Mouse (Mus musculus): ENCODE results near the gene Nrsn2. TPM values are rescaled to one million over a fixed set of nuclear protein-coding genes. Genes with fewer than 3 reads are reported as not detected.

The Nrsn2 gene
- polyA plus RNA-seq, 1 experiment from 2014 or later, result 28.1 TPM

- H3K27ac ChIP-seq, result no peak overlapping the region
- no peaks in the 10 kb centered on the region for H3K9me3 ChIP-seq
- no peaks in the 10 kb centered on the region; the same call in 1 of the 2 replicates for H3K27me3 ChIP-seq
- no peaks in the 10 kb centered on the region for H3K36me3 ChIP-seq
- ATAC-seq (ENCODE audit: low FRiP score), result no peak
- no peak overlapping the region for H3K4me2 ChIP-seq
- peaks cover 4% of the 10 kb centered on the region; the same call in 1 of the 2 replicates for H3K4me1 ChIP-seq (replicated peaks)
- WGBS, result 86% methylated on average over 1 of the region's 1 CpGs
- H3K4me3 ChIP-seq, result no peak overlapping the region
- no peak overlapping the region for H3K9ac ChIP-seq
Observed at GRCm38 (mm10) chr2:152336856-152337255, 39.6 kb downstream of the Nrsn2 start.

GRCm38 (mm10) chr2:152335289-152335820 is 41.1 kb downstream of the Nrsn2 start:
- ATAC-seq (ENCODE audit: low FRiP score), result no peak
- H3K4me3 ChIP-seq, result no peak overlapping the region
- no peaks in the 10 kb centered on the region for H3K9me3 ChIP-seq
- H3K27ac ChIP-seq, result no peak overlapping the region
- H3K4me1 ChIP-seq (replicated peaks), result peaks cover 19% of the 10 kb centered on the region
- H3K9ac ChIP-seq, result no peak overlapping the region
- no peaks in the 10 kb centered on the region; the same call in 1 of the 2 replicates for H3K27me3 ChIP-seq
- no peaks in the 10 kb centered on the region for H3K36me3 ChIP-seq
- H3K4me2 ChIP-seq, result no peak overlapping the region
- WGBS, result 50% methylated on average over 11 of the region's 11 CpGs

GRCm38 (mm10) chr2:152333345-152334006 is 43.0 kb downstream of the Nrsn2 start:
- no peak overlapping the region for H3K4me3 ChIP-seq
- peaks cover 14% of the 10 kb centered on the region for H3K36me3 ChIP-seq
- no peaks in the 10 kb centered on the region for H3K9me3 ChIP-seq
- H3K4me2 ChIP-seq, result no peak overlapping the region
- peaks cover 30% of the 10 kb centered on the region for H3K4me1 ChIP-seq (replicated peaks)
- no peak overlapping the region for H3K9ac ChIP-seq
- H3K27me3 ChIP-seq, result no peaks in the 10 kb centered on the region; the same call in 1 of the 2 replicates
- ATAC-seq (ENCODE audit: low FRiP score), result no peak
- no peak overlapping the region for H3K27ac ChIP-seq
- 75% methylated on average over 4 of the region's 4 CpGs for WGBS

- no peaks in the 10 kb centered on the region for H3K9me3 ChIP-seq
- ATAC-seq (ENCODE audit: low FRiP score), result peak; percentile 95
- H3K36me3 ChIP-seq, result peaks cover 25% of the 10 kb centered on the region
- peak within 1 kb of the TSS; percentile 86 for H3K27ac ChIP-seq
- H3K4me1 ChIP-seq (replicated peaks), result peaks cover 33% of the 10 kb centered on the region
- under 1% methylated on average over 53 of the region's 54 CpGs for WGBS
- peak within 1 kb of the TSS; percentile 86 for H3K4me3 ChIP-seq
- H3K4me2 ChIP-seq, result peak within 1 kb of the TSS; percentile 90
- no peaks in the 10 kb centered on the region; the same call in 1 of the 2 replicates for H3K27me3 ChIP-seq
- peak within 1 kb of the TSS; percentile 93 for H3K9ac ChIP-seq
Observed at GRCm38 (mm10) chr2:152332101-152332825, 44.2 kb downstream of the Nrsn2 start, which contains the start of gene Rbck1. Rbck1 (minus strand) TSS chr2:152332653.

GRCm38 (mm10) chr2:152330858-152331423 is 45.5 kb downstream of the Nrsn2 start:
- Histone ChIP-seq H3K9ac (peak overlapping the region; percentile 93), H3K36me3 (peaks cover 38% of the 10 kb centered on the region), H3K27ac (no peak overlapping the region), H3K4me2 (peak overlapping the region; percentile 90), H3K4me1 (replicated peaks) (peaks cover 33% of the 10 kb centered on the region), H3K27me3 (no peaks in the 10 kb centered on the region), H3K4me3 (peak overlapping the region; percentile 86), H3K9me3 (no peaks in the 10 kb centered on the region)
- no peak for ATAC-seq (ENCODE audit: low FRiP score)
- 77% methylated on average over 7 of the region's 7 CpGs for WGBS

- H3K4me1 ChIP-seq (replicated peaks), result peaks cover 33% of the 10 kb centered on the region
- peaks cover 68% of the 10 kb centered on the region for H3K36me3 ChIP-seq
- H3K9me3 ChIP-seq, result no peaks in the 10 kb centered on the region
- no peak overlapping the region for H3K4me3 ChIP-seq
- no peak overlapping the region for H3K4me2 ChIP-seq
- no peak overlapping the region for H3K27ac ChIP-seq
- ATAC-seq (ENCODE audit: low FRiP score), result no peak
- no peaks in the 10 kb centered on the region for H3K27me3 ChIP-seq
- H3K9ac ChIP-seq, result no peak overlapping the region
- WGBS, result 86% methylated on average over 5 of the region's 5 CpGs
Observed at GRCm38 (mm10) chr2:152327980-152328379, 48.5 kb downstream of the Nrsn2 start.

- no peak overlapping the region for H3K4me2 ChIP-seq
- 86% methylated on average over 8 of the region's 8 CpGs for WGBS
- H3K27ac ChIP-seq, result no peak overlapping the region
- H3K36me3 ChIP-seq, result peaks cover 81% of the 10 kb centered on the region
- ATAC-seq (ENCODE audit: low FRiP score), result no peak
- H3K4me1 ChIP-seq (replicated peaks), result peaks cover 27% of the 10 kb centered on the region
- no peak overlapping the region for H3K4me3 ChIP-seq
- no peak overlapping the region for H3K9ac ChIP-seq
- no peaks in the 10 kb centered on the region for H3K9me3 ChIP-seq
- no peaks in the 10 kb centered on the region for H3K27me3 ChIP-seq
Observed at GRCm38 (mm10) chr2:152326654-152327053, 49.8 kb downstream of the Nrsn2 start.

GRCm38 (mm10) chr2:152326157-152326556 is 50.3 kb downstream of the Nrsn2 start:
- Histone ChIP-seq H3K4me3 (no peak overlapping the region), H3K4me1 (replicated peaks) (peaks cover 22% of the 10 kb centered on the region), H3K36me3 (peaks cover 86% of the 10 kb centered on the region), H3K4me2 (no peak overlapping the region), H3K9me3 (no peaks in the 10 kb centered on the region), H3K9ac (no peak overlapping the region), H3K27me3 (no peaks in the 10 kb centered on the region), H3K27ac (no peak overlapping the region)
- WGBS, result 94% methylated on average over 13 of the region's 13 CpGs
- no peak for ATAC-seq (ENCODE audit: low FRiP score)

- Histone ChIP-seq H3K27ac (no peak overlapping the region), H3K36me3 (peaks cover 96% of the 10 kb centered on the region), H3K9me3 (no peaks in the 10 kb centered on the region), H3K9ac (no peak overlapping the region), H3K27me3 (no peaks in the 10 kb centered on the region), H3K4me1 (replicated peaks) (peaks cover 9% of the 10 kb centered on the region), H3K4me2 (no peak overlapping the region), H3K4me3 (no peak overlapping the region)
- no peak for ATAC-seq (ENCODE audit: low FRiP score)
- WGBS, result 97% methylated on average over 3 of the region's 3 CpGs
Observed at GRCm38 (mm10) chr2:152324842-152325241, 51.6 kb downstream of the Nrsn2 start.

GRCm38 (mm10) chr2:152323971-152324370 is 52.5 kb downstream of the Nrsn2 start:
- Histone ChIP-seq H3K4me2 (no peak overlapping the region), H3K9me3 (no peaks in the 10 kb centered on the region), H3K27ac (no peak overlapping the region), H3K4me3 (no peak overlapping the region), H3K9ac (no peak overlapping the region), H3K4me1 (replicated peaks) (0 out of 2 replicates have a peak, but pooled peaks cover 2% of the 10 kb centered on the region), H3K36me3 (peaks cover 99% of the 10 kb centered on the region), H3K27me3 (no peaks in the 10 kb centered on the region)
- 96% methylated on average over 14 of the region's 14 CpGs for WGBS
- ATAC-seq (ENCODE audit: low FRiP score), result no peak

- Histone ChIP-seq H3K4me1 (replicated peaks) (no peaks in the 10 kb centered on the region), H3K9ac (no peak overlapping the region), H3K9me3 (no peaks in the 10 kb centered on the region), H3K27me3 (no peaks in the 10 kb centered on the region), H3K4me3 (no peak overlapping the region), H3K36me3 (peaks cover 100% of the 10 kb centered on the region), H3K27ac (no peak overlapping the region), H3K4me2 (no peak overlapping the region)
- ATAC-seq (ENCODE audit: low FRiP score), result no peak
- WGBS, result 90% methylated on average over 6 of the region's 6 CpGs
Observed at GRCm38 (mm10) chr2:152322198-152322597, 54.2 kb downstream of the Nrsn2 start.

- Histone ChIP-seq H3K4me1 (replicated peaks) (no peaks in the 10 kb centered on the region), H3K36me3 (peaks cover 100% of the 10 kb centered on the region), H3K4me2 (no peak overlapping the region), H3K9me3 (no peaks in the 10 kb centered on the region), H3K4me3 (no peak overlapping the region), H3K27ac (no peak overlapping the region), H3K9ac (no peak overlapping the region), H3K27me3 (no peaks in the 10 kb centered on the region)
- no peak for ATAC-seq (ENCODE audit: low FRiP score)
- 87% methylated on average over 5 of the region's 5 CpGs for WGBS
Observed at GRCm38 (mm10) chr2:152321558-152321957, 54.9 kb downstream of the Nrsn2 start.

All from hindbrain, embryonic 13.5 days (tissue).